Mouse (Mus musculus): ENCODE measurements around the gene Pex6. TPM values are rescaled to one million over a fixed set of nuclear protein-coding genes. Genes with fewer than 3 reads are reported as not detected.
"Not testable (repeated sequence)": the region's sequence is repeated elsewhere in the genome, so short reads cannot be mapped to it uniquely, and the experiment has no call there.

Gene Pex6
- total RNA-seq, 2 experiments from 2014 or later: 52.7 to 53.5 TPM

DNA sequence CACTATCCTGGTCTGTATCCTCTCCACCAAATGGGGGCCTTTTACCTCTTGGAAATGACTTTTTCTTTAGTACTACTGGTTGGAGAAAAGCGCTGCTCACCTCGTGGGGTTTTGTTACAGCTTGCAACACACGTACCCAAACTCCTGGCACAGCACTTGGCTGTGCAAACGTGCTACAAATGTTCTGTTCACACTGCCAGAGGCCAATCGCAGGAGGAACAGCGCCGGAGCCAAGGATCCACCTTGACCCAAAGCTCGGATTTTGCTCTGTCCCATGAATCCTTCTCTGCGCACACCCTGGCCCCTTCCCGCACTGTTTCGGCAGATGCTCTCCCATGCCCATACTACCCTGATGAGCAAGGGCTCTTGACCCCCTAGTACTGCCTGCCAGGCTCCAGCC lies 17.2 kb downstream of the Pex6 start:
- DNase-seq (ENCODE audit: extremely low spot score in 1 of 2, low spot score in 1 of 2): no peak

DNA sequence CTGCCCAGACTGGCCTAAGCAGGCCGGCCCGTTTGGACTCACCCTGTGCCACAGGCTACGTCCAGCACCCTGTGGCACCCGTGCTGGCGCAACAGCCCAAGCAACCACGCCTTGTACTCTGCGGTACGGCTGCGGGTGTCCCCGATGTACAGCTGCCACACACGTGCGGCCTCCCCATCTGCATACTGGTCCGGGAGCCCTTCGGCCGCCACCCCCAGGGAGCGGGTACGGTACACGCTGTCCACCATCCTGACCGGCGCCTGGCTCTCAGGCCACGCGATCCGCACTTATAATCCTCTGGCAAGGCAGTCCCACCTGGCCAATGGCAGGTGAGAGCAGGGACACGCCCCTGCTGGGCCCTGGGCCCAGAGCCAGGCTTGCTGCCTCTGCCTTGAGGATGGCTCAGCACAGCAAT lies 17.6 kb downstream of the Pex6 start, which contains the start of gene Gnmt:
Gene Gnmt (minus strand): TSS at position 265 of the 415 bp plus-strand sequence.
- no peak for DNase-seq (ENCODE audit: extremely low spot score in 1 of 2, low spot score in 1 of 2)

DNA sequence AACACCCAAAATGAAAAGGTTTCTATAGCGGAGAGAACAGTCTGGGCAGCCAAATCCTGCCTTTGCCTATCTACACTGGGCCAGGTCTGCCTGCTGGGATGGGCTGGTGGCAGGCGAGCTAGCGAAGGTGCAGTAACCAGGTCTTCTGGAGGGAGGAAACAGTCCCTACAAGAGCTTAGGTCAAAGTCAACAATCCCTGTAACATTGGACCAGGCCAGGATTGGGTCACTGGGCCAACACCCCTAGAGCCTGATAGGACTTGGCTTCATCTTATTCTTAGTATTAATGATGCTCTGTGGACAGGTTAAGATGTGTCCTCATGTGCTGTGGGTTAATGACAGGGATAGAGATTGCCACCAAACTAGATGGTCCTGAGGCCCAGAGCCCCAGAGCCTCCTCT lies 22.8 kb downstream of the Pex6 start:
- no peak for DNase-seq (ENCODE audit: extremely low spot score in 1 of 2, low spot score in 1 of 2)

DNA sequence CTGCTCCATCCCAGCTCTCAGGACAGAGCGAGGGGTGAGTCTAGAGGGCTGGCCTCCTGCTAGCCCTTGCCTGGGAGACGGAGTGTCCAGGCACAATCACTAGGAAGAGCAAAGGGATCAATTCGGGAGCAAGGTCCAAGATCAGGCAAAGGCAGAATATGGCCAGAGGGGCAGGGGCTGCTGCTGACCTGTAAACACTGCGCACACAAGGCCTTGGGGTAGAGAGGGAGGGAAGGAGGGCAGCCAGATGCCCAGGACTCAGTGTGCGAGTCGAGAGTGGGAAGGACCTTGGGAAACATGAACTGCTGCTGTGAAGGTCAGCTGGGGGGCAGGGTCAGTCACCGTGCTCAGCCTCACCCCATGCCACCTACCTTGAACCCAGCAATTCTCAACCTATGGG lies 24.0 kb downstream of the Pex6 start:
- DNase-seq (ENCODE audit: extremely low spot score in 1 of 2, low spot score in 1 of 2): no peak

DNA sequence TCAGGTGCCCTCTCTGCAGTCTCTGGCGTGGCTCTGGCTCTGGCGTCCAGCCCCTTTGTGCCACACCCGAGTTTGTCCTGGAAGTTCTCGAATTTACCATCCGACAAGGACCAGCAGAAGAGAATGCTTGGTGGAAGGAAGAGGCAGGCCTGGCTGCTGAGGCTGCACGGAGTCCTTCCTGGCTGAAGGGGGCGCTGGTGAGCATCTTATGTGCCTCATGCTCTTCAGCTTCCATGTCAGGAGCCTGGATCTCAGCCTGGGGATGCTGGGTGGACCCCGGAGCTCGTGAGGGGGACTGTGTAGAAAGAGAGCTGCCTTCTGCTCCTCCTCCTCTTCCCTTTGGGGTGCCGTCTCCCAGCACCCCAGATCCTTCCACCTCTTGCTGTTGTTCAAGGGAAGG lies 24.9 kb downstream of the Pex6 start:
- DNase-seq (ENCODE audit: extremely low spot score in 1 of 2, low spot score in 1 of 2): peak in 1 of 2 experiments; percentile 50

DNA sequence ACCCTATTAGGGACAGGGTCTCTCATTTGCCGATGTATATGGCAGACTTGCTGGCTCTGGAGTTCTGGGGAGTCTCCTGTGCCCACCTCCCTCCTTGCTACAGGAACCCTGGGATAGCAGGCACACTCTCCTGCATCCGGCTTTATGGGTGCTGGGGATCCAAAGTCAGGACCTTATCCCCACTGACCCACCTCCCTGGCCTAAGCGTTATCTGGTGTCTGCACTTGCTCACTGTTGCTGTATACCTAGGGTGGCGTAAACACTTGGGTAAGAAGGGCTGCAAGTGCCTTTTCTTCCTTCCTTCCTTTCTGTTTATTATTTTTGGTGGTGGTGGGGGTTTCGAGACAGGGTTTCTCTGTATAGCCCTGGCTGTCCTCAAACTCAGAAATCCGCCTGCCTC lies 30.0 kb downstream of the Pex6 start:
- no peak for DNase-seq (ENCODE audit: extremely low spot score in 1 of 2, low spot score in 1 of 2)

DNA sequence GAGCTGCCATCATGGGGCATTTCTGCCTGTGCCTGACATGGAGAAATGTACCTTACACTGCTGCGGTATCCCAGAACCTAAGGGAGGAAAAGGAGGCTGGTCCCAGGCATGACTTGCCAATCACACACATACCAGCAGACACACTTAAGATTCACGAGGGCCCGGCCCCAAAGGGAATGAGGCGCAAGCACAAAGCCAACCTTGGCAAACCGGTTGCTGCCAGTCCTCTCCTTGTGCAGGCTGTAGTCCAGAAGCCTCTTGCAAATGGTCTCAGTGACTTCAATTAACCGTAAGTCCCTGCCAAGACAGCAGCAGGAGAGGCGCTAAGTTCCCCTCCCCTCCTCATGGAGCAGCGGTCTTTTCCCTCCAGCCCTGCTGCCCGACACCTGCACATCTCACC lies 31.7 kb downstream of the Pex6 start:
- no peak for DNase-seq (ENCODE audit: extremely low spot score in 1 of 2, low spot score in 1 of 2)

DNA sequence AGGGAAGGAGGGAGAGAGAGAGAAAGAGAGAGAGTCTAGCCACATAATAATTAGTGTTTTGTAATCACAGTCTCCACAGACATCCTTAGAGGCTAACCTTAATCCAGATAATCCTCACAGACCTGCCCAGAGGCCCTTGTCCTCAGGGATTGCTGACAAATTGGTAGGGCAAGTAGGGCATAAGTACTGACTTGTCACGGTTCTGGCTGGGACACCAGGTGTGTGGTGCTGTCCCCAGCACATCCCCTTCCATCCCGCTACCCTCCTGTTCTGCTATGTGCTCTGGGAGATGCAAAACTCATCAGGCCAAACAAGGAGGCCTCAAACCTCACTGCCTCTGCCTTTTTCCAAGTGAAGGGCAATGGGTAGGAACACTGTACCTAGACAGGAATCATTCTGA lies 34.2 kb downstream of the Pex6 start:
- DNase-seq (ENCODE audit: extremely low spot score in 1 of 2, low spot score in 1 of 2): no peak

DNA sequence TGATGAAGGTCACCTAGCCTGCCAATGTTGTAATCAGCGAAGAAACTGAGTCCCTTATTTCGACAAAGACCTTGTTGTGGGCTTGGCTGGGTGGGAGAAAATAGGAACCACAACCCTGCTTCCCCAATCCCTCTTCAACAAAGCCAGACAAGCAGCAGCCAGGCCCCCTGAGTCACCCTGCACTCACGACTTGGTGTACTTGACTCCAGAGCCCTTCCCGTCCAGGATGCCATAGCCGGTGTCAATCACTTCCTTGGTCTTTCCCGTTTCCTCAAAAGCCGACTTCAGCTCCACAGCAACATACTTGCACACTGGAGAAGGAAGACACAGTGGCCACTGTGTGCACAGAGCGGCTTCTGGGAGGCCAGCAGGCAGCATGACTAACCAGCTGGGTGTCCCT lies 36.0 kb downstream of the Pex6 start:
- DNase-seq (ENCODE audit: extremely low spot score in 1 of 2, low spot score in 1 of 2): no peak

DNA sequence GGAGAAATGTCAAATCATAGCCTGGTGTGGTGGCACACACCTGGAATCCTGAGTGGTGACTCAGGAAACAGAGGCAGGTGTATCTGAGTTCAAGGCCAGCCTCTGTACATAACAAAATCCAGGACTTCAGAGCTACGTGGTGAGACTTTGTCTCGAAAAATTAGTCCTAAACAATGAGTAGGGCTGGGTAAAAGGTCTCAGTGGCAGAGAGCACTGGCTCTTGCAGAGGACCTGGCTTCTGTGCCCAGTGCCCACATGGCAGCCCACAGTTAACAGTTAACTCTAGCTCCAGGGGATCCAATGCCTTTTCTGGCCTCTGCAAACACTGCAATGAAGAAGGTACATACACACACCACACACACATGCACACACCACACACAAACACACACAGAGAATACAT lies 36.5 kb downstream of the Pex6 start:
- no peak for DNase-seq (ENCODE audit: extremely low spot score in 1 of 2, low spot score in 1 of 2)

DNA sequence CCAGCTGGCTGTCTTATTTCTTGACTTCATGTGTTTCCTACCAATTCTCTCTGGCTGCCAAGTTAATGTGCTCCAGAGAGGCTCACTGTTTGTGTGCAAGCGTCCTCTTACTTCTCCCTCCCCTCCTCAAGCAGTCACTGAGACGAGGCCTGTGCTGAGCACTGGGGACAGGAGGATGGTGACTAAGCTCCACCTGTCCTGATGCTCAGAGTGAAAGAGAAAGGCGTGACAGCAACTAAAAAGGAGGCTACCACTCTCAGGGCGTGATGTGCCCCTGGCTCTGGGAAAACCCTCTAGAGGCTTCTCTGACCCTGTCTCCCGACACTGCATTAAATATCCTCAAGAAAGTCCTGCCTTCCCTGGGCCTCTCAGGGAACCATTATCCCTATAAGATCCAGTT lies 38.0 kb downstream of the Pex6 start:
- no peak for DNase-seq (ENCODE audit: extremely low spot score in 1 of 2, low spot score in 1 of 2)

DNA sequence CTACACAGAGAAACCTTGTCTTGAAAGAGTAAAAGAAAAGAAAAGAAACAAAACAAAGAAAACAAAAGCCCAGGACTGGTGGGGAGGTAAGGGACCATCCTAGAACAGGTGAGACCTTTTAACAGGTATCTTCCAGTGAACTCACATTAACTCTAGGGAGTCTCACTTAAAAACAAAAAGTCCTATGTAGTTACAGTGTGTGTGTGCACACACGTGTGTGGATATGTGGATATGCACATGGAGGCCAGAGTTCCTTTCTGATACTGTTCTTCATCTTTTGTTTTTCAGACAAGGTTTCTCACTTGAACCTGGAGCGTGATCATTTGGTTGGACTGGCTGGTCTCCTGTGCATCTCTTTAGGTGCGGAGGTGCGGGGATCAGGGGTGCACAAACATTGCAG lies 39.3 kb downstream of the Pex6 start:
- DNase-seq (ENCODE audit: extremely low spot score in 1 of 2, low spot score in 1 of 2): no peak

DNA sequence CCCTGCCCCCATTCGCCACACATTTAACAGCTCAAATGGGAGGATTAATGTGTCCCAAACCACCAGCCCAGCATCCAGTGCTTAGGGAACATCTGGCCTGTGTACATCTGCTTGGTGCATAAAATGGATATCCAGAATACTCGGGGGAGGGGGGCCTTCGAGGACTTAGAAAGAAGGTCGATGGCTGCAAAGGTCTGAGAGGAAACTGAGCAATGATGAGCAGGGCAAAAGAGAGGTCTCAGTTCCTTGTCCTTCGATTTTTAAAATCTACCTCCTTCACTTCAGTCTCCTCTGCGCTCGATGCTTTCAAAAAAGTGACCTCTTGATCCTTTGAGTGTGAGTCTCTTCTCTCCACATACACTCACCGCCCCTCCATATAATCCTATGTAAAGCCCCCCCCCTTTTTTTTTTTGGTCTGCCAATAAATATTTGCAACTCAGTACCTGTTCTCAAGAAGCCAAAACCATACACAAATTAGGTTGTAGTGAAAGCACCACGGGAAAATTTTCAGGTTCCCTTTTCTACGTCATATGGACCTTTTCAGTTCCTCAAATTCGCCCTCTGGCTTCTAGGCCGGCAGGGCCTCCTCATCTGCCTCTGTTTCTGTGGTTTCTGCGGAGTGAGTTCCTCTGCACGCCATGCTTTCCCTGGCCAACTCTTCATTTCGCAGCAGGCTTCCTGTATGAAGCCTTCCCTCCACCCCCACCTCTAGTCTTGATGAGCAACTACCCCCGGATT lies 40.0 kb downstream of the Pex6 start:
- no peak for DNase-seq (ENCODE audit: extremely low spot score in 1 of 2, low spot score in 1 of 2)

DNA sequence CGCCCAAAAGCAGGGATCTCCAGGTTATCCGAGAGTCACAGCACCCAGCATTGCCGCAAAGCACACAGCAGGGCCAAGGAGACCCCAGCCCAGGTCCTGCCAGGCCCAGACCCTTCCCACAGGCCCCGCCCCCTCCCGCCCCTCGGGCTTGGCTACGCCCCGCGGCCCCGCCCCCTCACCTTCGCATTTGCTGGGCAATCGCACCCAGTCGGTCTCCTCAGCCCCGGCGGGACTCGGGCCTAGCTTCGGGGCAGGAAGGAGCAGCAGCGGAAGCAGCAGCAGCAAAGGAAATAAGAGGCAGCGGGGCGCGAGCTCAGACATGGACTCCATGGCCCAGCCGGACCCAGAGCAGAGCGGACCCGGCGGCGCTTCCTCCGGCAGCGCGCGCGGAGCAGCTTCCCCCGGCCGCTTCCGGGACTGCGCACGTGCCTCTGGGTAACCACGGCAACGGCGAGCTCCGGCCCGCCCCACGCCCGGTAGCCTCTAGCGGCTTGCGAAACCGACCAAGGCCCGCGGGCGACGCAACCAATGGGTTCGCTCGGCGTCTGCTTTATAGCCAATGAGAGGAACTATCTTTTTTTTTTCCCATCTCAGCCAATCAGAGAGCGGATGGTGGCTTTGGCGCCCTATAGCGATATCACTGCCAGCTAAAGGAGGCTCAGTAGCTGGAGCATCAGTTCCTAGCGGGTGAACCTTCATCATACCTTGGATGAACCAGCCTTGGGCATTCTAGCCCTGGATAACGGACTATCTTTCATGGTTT lies 40.7 kb downstream of the Pex6 start, which contains the start of gene Cnpy3:
Gene Cnpy3 (minus strand): TSS at position 421 of the 763 bp plus-strand sequence.
- DNase-seq (ENCODE audit: extremely low spot score in 1 of 2, low spot score in 1 of 2): peak; percentile 84 to 92

DNA sequence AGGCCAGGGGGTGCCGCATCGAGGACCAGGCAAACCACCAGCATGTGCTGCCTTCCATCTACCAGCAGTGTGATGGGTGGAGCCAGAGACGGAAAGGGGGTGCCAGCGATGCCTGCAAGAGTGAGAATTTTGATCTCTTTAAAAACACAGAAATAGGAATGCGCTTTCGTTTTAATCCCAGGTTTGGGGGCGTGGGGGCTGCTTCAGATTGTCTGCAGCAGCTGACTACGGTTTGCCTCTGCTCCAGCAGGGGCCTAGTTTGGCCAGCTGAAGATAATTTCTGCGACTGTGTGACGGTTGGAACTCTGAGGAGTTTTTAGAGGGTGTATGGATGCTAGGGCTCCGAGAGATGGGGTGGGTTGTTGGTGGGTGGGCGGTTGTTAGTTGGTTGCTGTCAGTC lies 47.5 kb downstream of the Pex6 start:
- no peak for DNase-seq (ENCODE audit: extremely low spot score in 1 of 2, low spot score in 1 of 2)

DNA sequence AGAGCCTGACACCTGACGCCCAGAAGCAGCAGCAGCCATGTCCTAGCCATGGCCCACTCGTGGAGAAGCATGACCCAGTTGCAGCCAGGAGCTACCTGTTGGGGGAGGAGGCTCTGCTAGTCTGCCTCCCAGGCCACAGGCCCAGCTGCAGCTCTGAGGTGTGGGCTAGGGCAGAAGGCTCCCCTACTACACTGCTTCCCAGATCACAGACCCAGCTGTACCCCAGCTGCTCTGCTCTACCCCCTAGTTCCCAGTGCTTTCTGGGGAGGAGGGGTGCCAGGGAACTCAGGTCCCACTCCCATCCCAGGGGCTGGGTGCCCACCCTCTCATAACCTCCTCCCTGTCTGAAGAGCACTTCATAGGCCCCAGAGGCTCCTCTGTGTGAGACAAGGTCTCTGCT lies 52.3 kb downstream of the Pex6 start, which contains the start of gene Ptcra:
Gene Ptcra (minus strand): TSS at position 169 of the 400 bp plus-strand sequence.
- no peak for DNase-seq (ENCODE audit: extremely low spot score in 1 of 2, low spot score in 1 of 2)

DNA sequence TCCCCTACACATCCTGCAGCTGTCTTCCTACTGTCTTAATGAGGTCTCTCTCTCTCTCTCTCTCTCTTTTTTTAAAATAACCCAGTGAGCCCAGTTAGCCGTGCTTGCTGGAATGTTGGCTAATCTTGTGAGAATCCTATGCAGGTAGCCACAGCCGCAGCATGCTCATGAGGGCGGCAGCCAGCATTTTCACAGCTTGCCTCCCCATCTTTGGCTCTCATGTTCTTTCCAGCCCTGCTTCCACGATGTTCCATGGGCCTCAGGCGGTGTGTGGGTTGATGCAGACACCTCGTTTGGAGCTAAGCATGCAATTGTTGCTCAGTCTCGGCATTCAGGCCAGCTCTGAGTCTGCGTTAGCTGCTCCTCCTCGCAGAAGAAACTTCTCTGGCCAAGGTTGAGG lies 53.7 kb downstream of the Pex6 start:
- DNase-seq (ENCODE audit: extremely low spot score in 1 of 2, low spot score in 1 of 2): not testable (repeated sequence)

DNA sequence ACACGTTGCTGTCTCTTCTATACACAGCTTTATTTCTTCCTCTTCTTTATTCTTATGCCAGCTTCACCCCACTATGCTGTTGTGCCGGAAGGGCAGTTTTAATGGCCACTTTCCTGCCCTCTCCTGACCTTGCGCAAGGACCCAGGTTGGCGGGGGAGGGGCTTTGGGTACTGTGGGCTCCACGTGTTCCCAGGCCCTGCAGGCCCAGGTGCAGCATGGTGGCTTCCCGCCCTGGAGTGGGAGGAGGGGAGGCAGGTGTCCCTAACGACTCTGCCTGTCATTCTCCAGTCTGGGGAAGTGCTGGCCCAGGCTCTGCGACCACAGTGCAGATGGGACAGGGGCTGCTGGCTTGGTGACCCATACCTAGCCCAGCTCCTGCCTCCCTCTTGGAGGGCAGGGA lies 56.6 kb downstream of the Pex6 start:
- DNase-seq (ENCODE audit: extremely low spot score in 1 of 2, low spot score in 1 of 2): no peak

DNA sequence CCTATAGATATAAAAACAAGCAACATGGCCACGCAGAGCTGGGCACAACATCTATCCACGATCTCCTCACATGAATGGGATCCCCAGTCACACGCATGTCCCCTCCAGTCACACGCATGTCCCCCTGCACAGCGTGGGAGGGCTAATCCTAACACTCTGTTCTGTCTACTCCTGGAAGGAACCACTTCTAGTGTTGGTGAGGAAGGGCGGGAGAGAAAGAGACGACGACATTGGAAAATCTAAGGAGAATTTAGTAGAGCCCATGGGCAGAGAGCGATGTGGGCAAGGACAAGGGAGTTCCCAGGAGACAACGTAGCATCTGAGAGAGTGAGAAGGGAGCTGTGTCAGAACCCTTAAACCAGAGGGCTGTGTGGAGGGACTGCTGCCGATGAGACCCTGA lies 59.3 kb downstream of the Pex6 start:
- no peak for DNase-seq (ENCODE audit: extremely low spot score in 1 of 2, low spot score in 1 of 2)

DNA sequence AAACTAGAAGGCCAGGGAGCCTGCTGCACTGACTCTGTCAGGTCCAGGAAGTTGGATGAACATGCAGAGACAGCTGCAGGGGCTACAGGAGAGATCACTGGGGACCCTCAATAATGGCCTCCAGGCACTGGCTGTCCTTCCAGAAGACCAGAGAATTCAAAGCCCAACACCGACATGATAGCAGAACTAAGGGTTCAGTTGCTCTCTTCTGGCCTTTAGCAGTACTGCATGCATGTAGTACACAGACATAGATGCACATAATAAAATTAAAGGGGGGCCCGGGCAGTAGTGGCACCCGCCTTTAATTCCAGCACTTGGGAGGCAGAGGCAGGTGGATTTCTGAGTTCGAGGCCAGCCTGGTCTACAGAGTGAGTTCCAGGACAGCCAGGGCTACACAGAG lies 59.8 kb downstream of the Pex6 start:
- no peak for DNase-seq (ENCODE audit: extremely low spot score in 1 of 2, low spot score in 1 of 2)

DNA sequence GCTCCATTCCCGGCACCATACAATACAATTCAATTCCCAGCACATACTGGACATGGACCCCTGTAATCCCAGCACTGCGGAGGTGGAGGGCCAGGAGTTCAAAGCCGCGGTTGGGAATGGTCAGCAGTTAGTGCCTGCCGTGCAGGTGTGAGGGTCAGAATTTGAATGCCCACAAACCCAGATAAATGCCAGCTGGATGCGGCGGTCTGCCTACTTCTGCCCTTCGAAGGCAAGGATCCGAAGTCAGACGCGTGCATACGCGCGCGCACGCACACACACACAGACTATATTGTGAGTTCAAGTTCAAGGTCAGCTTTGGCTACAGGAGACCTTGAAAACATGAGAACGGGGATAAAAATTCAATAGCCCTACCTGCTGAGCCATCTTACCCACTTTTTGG lies 60.4 kb downstream of the Pex6 start:
- DNase-seq (ENCODE audit: extremely low spot score in 1 of 2, low spot score in 1 of 2): no peak

DNA sequence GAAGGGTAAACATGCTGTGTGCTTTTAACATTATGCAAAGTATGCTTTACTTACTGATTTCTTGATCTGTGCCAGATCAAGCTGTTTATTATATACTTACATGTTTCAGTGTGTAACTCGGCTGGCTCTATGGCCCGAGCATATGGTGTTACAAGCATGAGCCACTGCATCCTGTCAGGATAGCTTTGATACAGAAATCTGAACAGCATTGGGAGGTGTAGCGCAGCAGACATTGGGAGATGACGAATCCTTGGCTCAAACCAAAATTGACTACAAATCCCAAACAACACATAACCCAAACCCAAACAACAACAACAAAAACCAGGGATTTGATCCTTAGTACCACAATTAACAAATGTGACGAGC lies 60.8 kb downstream of the Pex6 start:
- DNase-seq (ENCODE audit: extremely low spot score in 1 of 2, low spot score in 1 of 2): no peak

Measured in layer of hippocampus, postnatal 25 days (tissue).